Mouse (Mus musculus): ENCODE measurements around the gene Flt4. TPM values are rescaled to one million over a fixed set of nuclear protein-coding genes. Genes with fewer than 3 reads are reported as not detected.
"Not testable (repeated sequence)": the region's sequence is repeated elsewhere in the genome, so short reads cannot be mapped to it uniquely, and the experiment has no call there.

The Flt4 gene
- total and polyA plus RNA-seq, 3 experiments = 0.08 to 0.13 TPM; not detected in 1

DNA sequence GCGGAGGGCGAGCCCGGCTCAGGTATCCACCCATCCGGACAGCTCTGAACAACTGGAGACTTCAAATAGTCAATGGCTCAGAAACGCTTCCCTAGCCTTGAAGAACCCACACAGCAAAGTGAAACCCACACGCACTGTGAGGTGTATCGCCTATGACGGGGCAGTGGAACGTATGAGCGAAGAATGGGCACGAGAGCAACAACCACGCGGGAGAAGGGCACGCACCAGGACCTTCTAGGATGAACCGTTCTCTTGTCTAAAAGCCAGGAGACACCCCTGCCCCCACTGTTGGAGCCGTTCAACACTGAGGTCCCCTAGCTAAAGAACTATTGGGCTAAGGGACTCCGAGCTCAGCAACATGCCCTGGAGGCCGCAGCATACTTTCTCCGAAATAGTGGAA is 18.9 kb upstream of the Flt4 start:
- no peak for TF ChIP-seq POLR2A (IDR thresholded peaks at IDR 0.05; ENCODE audit: control insufficient read depth in 1 of 2, insufficient read depth in 1 of 2, low read depth in 1 of 2, low read length in 2 of 2, poor library complexity in 1 of 2)
- TF ChIP-seq ZC3H11A (IDR thresholded peaks at IDR 0.05; ENCODE audit: low read depth, low read length) = no peak
- H3K4me3 ChIP-seq (ENCODE audit: control insufficient read depth in 1 of 2, insufficient read depth in 1 of 2, low read depth in 2 of 2, low read length in 2 of 2) = no peak overlapping the region
- DNase-seq (ENCODE audit: low read depth, low spot score) = no peak
- no peak overlapping the region for H3K9ac ChIP-seq (ENCODE audit: control insufficient read depth, low read depth, low read length, poor library complexity, severe bottlenecking)
- H3K27ac ChIP-seq (ENCODE audit: control insufficient read depth, low read depth, low read length) = no peak overlapping the region
- H3K79me2 ChIP-seq (ENCODE audit: control insufficient read depth, insufficient read depth, low read length, poor library complexity) = no peaks in the 10 kb centered on the region
- H3K9me3 ChIP-seq (replicated peaks; ENCODE audit: insufficient read depth, low read length) = no peaks in the 10 kb centered on the region
- no peaks in the 10 kb centered on the region; a peak in 1 of 4 replicates for H3K27me3 ChIP-seq (ENCODE audit: control insufficient read depth in 1 of 2, insufficient read depth in 2 of 2, low read length in 2 of 2)
- H3K4me1 ChIP-seq (ENCODE audit: control insufficient read depth in 1 of 2, insufficient read depth in 2 of 2, low read length in 2 of 2) = no peaks in the 10 kb centered on the region
- no peaks in the 10 kb centered on the region for H3K36me3 ChIP-seq (ENCODE audit: control insufficient read depth in 1 of 2, insufficient read depth in 2 of 2, low read length in 2 of 2)

DNA sequence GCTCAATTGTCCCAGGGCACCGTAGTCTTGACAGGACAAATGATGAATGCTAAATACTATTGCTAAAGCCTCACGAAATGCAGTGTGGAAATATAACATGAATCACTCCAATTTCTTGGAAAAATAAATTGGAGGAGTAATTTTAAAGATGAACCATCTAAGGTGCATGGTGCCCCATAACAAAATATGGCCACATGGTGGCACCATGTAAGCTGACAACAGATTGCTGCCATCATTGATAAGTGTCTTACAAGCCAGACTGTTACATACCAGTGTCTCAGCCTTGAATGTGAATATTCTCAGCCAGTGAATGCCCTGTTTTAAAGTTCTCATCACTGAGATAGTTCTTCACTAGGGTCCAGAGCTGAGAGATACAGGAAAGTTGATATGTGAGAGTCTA is 11.9 kb upstream of the Flt4 start:
- H3K9ac ChIP-seq (ENCODE audit: control insufficient read depth, low read depth, low read length, poor library complexity, severe bottlenecking); H3K9me3 ChIP-seq (replicated peaks; ENCODE audit: insufficient read depth, low read length); H3K27ac ChIP-seq (ENCODE audit: control insufficient read depth, low read depth, low read length); H3K36me3 ChIP-seq (ENCODE audit: control insufficient read depth in 1 of 2, insufficient read depth in 2 of 2, low read length in 2 of 2); H3K4me3 ChIP-seq (ENCODE audit: control insufficient read depth in 1 of 2, insufficient read depth in 1 of 2, low read depth in 2 of 2, low read length in 2 of 2); H3K79me2 ChIP-seq (ENCODE audit: control insufficient read depth, insufficient read depth, low read length, poor library complexity); H3K27me3 ChIP-seq (ENCODE audit: control insufficient read depth in 1 of 2, insufficient read depth in 2 of 2, low read length in 2 of 2); H3K4me1 ChIP-seq (ENCODE audit: control insufficient read depth in 1 of 2, insufficient read depth in 2 of 2, low read length in 2 of 2); DNase-seq (ENCODE audit: low read depth, low spot score): not testable (repeated sequence)
- TF ChIP-seq RAD21 (IDR thresholded peaks at IDR 0.05; ENCODE audit: low read depth, low read length) = peak; percentile 27
- TF ChIP-seq CTCF (IDR thresholded peaks at IDR 0.05 in 2 of 3, conservative IDR thresholded peaks at IDR 0.05 in 1 of 3; ENCODE audit: control insufficient read depth in 1 of 3, insufficient read depth in 1 of 3, low read depth in 2 of 3, low read length in 3 of 3, poor library complexity in 1 of 3, severe bottlenecking in 1 of 3) = peak in 1 of 3 experiments; percentile 41; a peak in 2 of 6 replicates
- TF ChIP-seq SMC3 (IDR thresholded peaks at IDR 0.05; ENCODE audit: low read depth, low read length) = peak; percentile 34; the same call in 1 of the 2 replicates

DNA sequence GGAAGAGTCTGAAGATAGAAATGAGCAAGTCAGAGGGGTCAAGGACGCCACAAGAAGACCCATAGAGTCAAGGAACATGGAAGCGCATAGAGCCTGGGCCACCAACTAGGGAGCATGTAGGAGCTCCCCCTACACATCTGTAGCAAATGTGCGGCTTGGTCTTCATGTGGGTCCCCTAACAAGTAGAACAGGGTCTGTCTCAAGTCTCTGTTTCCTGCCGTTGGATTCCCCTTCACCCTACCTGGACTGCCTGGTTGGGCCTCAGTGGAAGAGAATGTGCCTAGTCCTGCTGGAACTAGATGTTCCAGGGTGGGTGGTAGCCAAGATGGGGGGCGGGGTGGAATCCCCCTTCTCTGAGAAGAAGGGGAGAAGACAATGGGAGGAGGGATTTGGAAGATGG is 757 bp upstream of the Flt4 start:
- H3K9ac ChIP-seq (ENCODE audit: control insufficient read depth, low read depth, low read length, poor library complexity, severe bottlenecking); DNase-seq (ENCODE audit: low read depth, low spot score); H3K27me3 ChIP-seq (ENCODE audit: control insufficient read depth in 1 of 2, insufficient read depth in 2 of 2, low read length in 2 of 2); H3K4me3 ChIP-seq (ENCODE audit: control insufficient read depth in 1 of 2, insufficient read depth in 1 of 2, low read depth in 2 of 2, low read length in 2 of 2); H3K27ac ChIP-seq (ENCODE audit: control insufficient read depth, low read depth, low read length); H3K9me3 ChIP-seq (replicated peaks; ENCODE audit: insufficient read depth, low read length); H3K79me2 ChIP-seq (ENCODE audit: control insufficient read depth, insufficient read depth, low read length, poor library complexity); H3K36me3 ChIP-seq (ENCODE audit: control insufficient read depth in 1 of 2, insufficient read depth in 2 of 2, low read length in 2 of 2); H3K4me1 ChIP-seq (ENCODE audit: control insufficient read depth in 1 of 2, insufficient read depth in 2 of 2, low read length in 2 of 2): not testable (repeated sequence)

DNA sequence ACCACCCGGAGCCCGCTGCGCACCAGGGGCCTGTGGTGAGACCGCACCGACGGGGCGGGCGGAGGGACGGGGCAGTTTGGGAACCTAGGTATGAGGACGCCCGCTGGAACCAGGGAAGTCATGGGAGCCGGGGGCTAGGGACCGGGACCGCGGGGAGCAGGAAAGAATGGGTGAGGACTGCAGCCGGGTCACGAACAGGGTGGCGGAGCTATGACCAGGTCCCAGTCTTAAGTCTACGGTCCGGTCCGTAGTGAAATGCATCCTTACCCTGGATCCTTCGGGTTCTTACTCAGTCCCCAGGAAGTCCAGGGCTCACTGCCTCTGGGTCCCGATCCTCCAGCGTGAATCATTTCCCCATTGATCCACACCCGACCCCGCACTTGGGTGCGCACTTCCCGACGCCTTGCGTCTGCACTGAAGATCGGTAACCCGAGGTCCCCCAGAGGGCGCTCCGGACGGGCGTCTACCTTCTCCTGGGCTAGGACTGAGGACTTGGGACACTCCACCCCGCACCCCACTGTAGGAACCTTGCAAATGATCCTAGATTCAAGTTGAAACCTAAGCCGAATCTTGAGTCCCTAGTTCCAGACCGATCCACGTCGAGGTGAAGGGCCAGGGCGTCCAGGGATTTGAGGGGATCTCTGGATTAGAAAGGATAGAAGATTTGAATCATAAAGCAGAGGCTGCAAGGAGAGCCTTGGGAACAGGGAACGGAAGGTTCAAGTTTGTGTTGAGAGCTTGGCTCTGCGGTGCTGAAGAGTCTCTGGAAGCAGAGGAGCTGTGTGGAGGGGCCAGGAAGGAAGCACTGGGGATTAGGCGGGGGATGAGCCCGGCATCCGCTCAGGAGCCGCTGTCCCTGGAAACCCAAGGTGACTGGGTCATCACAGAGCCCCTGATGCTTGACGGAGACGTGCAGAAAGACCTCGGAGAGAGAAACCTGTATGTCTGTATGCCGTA is 1.1 kb downstream of the Flt4 start:
- peak overlapping the region; percentile 37 to 58; a peak in 3 of 4 replicates for H3K4me3 ChIP-seq (ENCODE audit: control insufficient read depth in 1 of 2, insufficient read depth in 1 of 2, low read depth in 2 of 2, low read length in 2 of 2)
- not testable (repeated sequence) for H3K27me3 ChIP-seq (ENCODE audit: control insufficient read depth in 1 of 2, insufficient read depth in 2 of 2, low read length in 2 of 2); H3K9me3 ChIP-seq (replicated peaks; ENCODE audit: insufficient read depth, low read length); H3K9ac ChIP-seq (ENCODE audit: control insufficient read depth, low read depth, low read length, poor library complexity, severe bottlenecking); H3K79me2 ChIP-seq (ENCODE audit: control insufficient read depth, insufficient read depth, low read length, poor library complexity); H3K27ac ChIP-seq (ENCODE audit: control insufficient read depth, low read depth, low read length); DNase-seq (ENCODE audit: low read depth, low spot score); H3K36me3 ChIP-seq (ENCODE audit: control insufficient read depth in 1 of 2, insufficient read depth in 2 of 2, low read length in 2 of 2); H3K4me1 ChIP-seq (ENCODE audit: control insufficient read depth in 1 of 2, insufficient read depth in 2 of 2, low read length in 2 of 2)

DNA sequence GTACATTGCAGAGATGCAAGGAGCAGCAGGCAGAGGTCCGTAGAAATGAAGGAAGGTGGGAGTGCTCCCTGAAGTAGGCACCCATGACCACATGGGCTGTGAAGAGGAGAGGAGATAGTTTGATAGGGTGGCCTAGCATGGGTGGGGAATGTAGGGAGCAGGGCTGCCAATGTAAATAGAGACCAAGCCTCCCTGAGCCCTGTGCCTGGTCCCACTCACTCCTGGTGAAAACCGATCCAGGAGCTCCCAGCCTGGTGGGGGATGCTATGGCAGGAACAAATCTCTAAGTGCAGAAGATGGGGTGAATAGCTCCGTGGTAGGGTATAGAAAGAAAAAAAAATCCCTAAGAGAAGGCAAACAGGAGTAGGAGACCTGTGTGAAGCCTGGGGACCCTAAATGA is 2.3 kb downstream of the Flt4 start:
- DNase-seq (ENCODE audit: low read depth, low spot score); H3K9me3 ChIP-seq (replicated peaks; ENCODE audit: insufficient read depth, low read length); H3K36me3 ChIP-seq (ENCODE audit: control insufficient read depth in 1 of 2, insufficient read depth in 2 of 2, low read length in 2 of 2); H3K4me3 ChIP-seq (ENCODE audit: control insufficient read depth in 1 of 2, insufficient read depth in 1 of 2, low read depth in 2 of 2, low read length in 2 of 2); H3K9ac ChIP-seq (ENCODE audit: control insufficient read depth, low read depth, low read length, poor library complexity, severe bottlenecking); H3K4me1 ChIP-seq (ENCODE audit: control insufficient read depth in 1 of 2, insufficient read depth in 2 of 2, low read length in 2 of 2); H3K27ac ChIP-seq (ENCODE audit: control insufficient read depth, low read depth, low read length); H3K27me3 ChIP-seq (ENCODE audit: control insufficient read depth in 1 of 2, insufficient read depth in 2 of 2, low read length in 2 of 2); H3K79me2 ChIP-seq (ENCODE audit: control insufficient read depth, insufficient read depth, low read length, poor library complexity): not testable (repeated sequence)

Measured in MEL (cell line).